Mouse (Mus musculus): ENCODE results near the gene Sirt7.

Sirt7 gene

DNA sequence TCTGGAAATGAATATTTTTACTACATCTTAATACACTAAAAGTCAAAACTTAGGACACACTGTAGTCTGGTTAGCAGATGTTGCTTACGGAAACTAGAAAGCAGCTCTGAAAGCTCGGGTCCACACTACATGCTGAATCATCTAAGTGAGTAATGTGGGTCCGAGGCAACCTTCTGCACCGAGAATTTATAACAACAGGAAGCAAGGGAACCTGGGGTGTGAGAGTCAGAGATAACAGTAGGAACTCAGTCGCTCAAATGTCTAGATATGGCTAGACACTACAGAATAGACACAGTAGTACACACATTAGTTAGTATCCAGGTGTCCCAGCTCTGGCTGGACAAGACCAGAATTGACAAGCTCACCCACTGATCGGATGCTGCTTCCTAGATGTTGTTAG is 36.5 kb downstream of the Sirt7 start:
- CTCF ChIA-PET = no interaction called here

DNA sequence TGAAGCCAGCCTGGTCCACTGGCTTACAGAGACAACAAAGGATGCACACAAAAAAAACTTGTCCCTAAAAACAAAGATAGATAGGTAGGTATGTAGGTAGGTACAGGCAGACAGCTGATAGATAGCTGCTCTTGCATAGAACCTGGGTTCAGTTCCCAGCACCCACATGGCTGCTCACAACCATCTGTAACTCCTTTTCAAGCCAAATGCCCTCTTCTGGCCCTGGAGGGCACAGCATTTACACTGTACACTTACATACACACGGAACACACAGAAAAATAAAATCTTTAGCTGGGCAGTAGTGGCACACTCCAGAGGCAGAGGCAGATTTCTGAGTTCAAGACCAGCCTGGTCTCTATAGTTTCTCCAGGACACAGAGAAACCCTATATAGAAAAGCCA is 41.1 kb downstream of the Sirt7 start:
- CTCF ChIA-PET = no interaction called here

DNA sequence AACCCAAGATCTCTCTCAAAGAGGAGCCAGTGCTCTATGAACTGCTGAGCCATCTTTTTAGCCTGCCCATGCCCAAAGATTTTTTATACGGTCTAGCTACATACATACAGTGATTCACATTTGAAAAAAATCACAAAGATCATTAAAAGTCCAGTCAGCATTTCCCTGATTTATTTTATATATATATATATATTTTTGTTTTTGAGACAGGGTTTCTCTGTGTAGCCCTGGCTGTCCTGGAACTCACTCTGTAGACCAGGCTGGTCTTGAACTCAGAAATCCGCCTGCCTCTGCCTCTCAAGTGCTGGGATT is 42.1 kb downstream of the Sirt7 start:
- CTCF ChIA-PET = interaction anchor here (0.5 to 1.5 kb wide), 2 partner anchors 9 to 93 kb away, joined by 3 to 4 read pairs; no protein-coding TSS in a partner anchor

DNA sequence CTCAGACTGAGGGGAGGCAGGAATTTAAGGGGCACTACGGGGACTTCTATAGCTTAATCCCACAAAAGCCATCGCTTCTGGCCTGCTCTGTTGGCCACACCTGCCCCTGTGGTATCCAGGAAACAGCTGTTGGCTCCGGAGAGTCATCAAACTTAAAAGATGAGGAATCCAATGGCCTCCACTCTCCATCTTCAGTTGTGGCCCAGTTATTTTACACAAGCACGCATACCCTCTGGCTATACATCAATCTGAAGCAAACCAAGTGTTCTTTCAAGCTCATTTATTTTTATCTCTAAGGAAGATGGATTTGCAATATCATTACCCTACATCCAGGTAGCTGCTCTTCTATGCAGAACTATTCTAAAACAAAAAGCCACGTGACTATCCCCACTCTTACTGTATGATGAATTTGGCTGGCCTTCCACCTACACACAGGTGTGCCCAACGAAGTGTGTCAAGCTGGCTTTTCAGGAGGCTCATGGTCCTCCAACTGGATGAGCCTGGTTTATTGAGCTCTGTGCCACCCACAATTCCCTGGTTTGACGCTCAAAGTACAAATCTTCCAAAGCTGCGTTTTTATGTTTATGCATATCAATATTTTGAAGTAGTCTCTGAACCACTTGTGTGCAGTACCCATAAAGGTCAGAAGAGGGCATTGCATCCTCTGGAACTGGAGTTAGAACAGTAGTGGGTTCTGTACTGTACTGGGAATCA is 42.6 kb downstream of the Sirt7 start:
- CTCF ChIA-PET = interaction anchor here (0.5 to 1.5 kb wide), 5 partner anchors 8 to 93 kb away, joined by 3 to 6 read pairs (median 4); no protein-coding TSS in a partner anchor

DNA sequence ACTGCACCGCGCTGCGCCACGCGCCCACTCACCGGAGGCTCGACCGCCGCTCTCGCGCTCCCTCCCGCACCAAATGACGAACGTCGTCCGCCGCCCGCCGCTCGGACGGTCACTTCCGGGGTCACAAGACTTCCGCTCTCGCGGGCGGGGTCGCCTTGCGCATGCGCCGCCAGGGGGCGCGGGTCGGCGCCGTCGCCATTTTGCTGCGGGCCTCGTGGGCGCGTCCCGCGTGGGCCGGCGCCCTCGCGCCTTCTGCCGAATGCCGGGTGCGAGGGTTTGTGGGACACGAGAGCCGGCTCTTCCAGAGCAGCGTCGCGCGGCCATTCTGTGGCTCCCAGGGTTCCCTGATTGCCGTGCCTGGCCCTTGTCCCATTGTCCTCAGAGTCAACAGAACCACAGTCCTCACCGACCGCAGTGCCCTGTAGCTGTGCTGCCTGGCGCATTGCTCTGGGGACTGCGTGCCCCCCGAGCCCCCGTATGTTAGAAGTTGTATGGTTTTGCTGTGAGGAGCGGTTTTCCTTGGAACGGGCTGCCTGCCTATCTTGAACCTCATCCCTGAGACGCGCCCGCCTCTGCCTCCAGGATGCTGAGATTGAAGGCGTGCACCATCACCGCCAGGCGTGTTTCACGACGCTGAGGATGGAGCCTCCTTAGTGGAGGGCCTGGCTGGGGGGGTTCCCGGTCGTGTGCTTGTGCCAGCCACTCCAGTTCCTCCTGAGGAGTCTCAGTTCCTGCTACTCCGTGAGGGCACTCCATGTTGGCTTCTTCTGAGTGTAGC is 43.4 kb downstream of the Sirt7 start, which contains the start of gene Arhgdia:
Gene Arhgdia (minus strand): TSS at position 135 of the 778 bp plus-strand sequence.
- CTCF ChIA-PET = interaction anchor here (0.6 to 1.5 kb wide), 4 partner anchors 15 to 92 kb away, joined by 3 to 6 read pairs (median 4); no protein-coding TSS in a partner anchor

DNA sequence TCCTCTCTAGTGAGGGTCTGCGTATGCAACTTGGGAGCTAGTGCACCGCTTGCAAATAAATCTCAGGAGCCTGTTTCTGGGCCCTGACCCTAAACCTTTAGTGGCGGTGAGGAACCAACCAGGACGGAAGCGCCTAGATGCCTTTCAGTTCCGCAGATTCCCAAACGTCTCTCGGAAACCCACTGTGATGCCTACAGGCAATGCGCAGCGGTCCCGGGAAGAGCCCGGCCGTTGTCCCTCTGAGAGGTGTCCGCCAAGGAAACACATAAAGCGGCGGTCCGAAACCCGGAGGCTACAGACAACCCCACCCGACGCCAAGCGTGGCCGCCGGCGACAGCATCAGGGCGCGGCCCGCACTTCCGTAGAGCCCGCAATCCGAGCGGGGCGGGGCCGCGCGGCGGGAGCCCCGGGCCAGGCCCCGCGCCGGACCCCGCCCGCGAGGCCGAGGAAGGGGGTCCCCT is 44.1 kb downstream of the Sirt7 start:
- CTCF ChIA-PET = no interaction called here

DNA sequence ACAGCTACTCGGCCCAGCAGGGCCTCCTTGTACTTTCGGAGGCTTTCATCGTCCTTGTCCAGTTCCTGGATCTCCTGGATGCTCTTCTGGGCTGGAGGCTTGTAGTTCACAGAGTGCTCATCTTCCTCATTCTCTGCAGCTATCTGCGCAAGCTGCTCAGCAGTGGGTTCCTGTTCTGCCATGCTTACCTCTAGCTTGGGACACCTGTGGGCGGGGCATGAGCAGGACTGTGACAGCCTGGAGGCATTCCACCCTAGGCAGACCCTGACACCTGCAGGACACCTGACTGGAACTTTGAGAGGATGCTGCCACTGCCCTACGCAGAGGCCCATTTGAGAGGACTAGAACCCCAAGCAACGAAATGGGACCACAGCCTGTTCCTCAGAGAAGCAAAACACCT is 44.9 kb downstream of the Sirt7 start:
- CTCF ChIA-PET = interaction anchor here (0.7 kb wide), 1 partner anchor 18 kb away, joined by 4 read pairs; the partner anchor contains the start of genes Alyref and Anapc11

DNA sequence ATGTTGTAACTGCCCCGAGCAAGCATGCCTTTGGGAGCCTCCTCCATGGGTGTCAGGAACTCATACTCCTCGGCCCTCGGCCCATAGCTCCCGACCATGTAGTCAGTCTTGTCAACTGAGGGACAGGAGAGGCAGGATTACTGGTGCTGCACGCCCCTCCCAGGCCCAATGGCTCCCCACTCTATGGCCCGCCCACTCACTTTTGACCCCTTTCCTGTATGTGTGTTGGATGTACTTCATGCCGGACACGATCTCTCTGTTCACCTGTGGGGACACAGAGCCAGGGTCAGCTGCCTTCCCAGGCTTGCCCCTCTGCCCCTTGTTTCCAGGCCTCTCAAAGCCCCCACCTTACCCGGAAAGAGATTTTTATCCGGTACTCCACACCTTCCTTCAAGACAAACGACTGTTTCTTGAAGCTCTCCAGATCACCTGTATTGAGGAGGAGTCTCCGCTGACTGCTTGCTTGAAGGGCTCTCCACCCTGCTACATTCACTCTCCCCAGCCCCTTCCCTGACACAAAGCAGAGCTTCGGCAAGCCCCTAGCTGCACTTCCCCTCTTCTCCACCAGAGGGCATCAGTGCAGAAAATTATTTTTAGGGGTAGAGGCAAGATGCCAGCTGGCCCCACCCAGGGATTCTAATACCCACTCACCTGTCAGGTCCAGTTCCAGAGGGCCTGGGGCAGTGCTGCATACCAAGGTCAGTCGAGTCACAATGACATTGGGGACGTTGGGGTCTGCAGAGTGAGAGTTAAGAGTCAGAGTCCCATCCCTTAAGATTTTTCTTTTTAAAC is 45.5 kb downstream of the Sirt7 start:
- CTCF ChIA-PET = interaction anchor here (0.7 to 0.8 kb wide), 3 partner anchors 11 to 77 kb away, joined by 3 to 4 read pairs (median 4); partner anchors contain the start of genes Alyref and Anapc11

DNA sequence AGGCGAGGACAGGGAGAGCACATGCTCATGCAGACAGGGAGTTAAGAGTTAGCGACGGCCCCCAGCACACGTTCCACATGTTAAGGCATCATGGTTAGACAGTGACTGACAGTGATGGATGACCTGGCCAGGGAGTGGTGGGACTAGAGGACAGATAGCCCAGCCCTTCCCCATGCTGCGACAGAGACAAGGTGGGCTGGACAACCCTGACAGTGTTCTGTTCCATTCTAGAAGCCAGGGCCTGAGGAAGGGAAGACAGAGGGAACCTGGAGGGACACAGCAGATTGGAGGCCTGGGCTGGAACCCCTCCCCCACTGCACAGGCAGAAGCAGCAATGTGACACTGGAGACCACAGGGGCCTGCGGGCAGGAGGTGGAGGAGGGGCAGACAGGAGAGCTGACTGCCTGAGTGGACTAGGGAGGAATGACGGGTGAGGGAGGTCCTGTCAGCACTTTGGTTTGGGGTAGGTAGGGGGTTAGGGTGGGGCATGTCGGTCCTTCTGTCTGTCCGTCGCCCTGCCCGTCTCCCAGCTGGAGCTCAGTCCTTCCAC is 46.3 kb downstream of the Sirt7 start:
- CTCF ChIA-PET = interaction anchor here (0.7 to 0.8 kb wide), 2 partner anchors 12 to 76 kb away, joined by 3 to 4 read pairs; no protein-coding TSS in a partner anchor

DNA sequence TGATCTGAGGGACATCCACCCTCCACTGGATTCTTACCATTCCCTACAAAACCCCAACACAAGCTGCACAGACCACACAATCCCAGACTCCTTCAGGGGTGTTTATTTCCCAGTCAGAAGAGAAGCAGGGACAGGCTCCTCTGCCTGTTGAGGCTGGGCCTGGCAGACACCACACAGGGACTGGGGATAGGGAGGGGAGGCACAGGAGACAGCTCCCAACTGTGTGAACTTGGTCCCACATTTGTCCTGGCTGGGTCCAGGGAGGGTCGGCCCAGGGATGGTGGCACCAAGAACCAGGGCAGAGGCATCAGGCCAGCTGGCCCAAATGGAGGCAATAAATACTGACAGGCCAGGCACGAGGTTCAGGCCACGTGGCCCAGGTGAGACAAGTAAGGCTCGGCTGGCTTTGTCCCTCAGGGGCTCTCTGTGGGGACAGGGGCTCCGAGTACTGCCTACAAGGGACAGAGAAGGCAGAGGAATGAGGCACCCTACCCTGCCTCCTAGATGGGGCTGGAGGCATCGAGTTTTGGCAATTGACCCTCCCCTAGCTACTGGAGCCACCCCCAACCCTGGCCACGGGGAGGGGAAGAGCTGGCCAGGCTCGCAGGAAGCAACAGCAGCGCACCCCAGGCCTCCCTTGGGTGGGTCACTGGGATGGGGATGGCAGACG is 46.9 kb downstream of the Sirt7 start:
- CTCF ChIA-PET = no interaction called here

DNA sequence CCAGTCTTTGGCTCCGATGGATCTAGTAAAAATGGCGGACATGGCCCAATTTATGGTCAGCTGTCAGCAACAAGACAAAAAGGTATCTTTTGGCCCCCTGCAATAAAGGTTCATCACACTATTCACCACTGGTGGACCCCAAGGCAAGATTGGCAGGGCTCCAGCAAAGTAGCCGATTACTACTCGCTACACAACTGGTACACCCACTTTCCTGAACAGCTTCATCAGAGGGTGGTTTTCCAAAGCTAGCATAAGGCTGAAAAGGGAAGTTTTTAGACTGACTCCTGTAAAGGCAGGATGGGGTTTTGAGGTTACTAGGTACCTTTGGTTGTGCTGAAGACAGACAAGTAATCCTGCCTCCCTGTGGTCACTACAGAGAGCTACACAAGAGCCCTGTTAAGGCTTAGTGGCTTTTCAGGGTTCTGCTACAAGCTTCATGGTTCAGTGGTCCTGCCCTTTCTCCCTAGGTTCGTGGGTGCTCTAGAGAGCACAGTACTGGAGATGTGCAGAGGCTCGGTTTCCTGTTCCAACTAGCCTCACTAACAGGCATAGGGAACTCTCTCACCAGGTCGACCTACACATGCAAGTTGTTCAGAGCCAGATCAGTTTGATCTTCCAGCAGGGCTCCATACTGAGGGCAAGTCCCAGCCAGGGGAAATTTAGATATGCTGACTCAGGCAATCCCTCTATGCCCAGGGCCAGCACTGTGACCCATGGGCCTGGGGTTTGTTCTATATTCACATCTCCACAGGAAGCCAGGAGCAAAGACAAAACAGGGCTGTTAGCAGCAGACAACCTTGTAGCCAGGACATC is 47.6 kb downstream of the Sirt7 start:
- CTCF ChIA-PET = no interaction called here

DNA sequence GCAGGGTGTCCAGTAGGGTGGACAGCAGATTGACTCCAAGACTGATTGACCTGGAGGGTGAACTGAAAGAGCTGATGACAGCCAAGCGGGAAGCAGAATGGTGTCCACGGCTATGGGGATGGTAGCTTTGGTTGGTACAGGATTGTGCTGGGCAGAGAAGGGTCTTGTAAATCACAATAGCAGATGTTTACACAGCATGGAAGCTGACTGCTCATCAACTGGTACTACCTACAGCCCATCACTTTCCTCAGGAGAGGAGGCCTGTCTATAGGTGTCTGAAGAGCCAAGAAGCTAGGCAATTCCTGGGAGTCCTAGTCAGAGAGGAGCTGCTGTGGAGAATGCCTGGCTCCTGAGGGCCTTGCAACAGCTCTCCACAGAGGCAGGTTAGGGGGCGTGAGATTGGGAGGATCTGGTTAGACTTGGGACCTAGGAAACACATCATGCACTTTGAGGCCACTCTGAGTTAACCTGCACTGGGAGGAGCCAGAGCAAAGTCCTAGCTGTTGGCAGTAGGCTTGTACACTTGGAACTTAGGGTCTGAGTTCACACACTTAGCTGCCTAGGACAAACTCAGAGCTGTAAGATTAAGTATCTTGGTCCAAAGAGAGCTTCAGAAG is 48.6 kb downstream of the Sirt7 start:
- CTCF ChIA-PET = no interaction called here

DNA sequence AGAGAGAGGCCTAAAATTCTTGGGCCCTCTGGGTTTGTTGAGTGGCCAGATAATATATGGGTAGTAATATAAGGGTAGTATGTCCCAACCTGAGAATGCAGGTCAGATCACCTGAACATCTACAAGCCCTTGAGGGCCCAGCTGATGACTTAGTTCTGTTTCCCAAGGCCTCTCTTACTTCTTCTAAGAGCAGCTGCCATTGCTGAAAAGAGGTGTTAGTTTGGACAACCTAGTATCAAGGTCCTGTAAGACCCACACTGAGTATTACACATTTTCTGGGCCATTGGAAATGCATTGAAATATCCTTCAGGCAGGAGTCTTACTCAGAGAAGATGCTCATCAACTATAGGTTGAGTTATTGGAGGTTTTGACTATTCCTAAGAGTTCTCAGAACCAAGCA is 49.1 kb downstream of the Sirt7 start:
- CTCF ChIA-PET = no interaction called here

DNA sequence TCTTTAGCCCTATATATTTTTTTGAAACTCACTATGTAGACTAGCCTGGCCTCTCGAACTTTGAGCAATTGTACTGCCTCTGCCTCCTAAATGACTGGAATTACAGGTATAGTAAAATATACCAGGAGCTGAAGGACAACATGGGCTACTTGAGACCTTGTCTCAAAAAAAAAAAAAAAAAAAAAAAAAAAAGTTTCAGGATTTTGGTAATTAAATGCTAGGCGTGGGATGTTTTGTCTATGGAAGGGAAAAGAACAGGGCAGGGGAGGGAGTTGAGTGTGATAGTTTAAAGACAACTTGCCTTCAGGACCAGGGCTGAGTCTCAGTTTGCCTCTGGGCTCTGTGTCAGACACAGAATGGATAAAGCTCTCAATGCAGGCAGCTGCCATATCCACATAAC is 50.0 kb downstream of the Sirt7 start:
- CTCF ChIA-PET = interaction anchor here (0.6 to 0.7 kb wide), 2 partner anchors 52 to 369 kb away, joined by 3 to 16 read pairs; no protein-coding TSS in a partner anchor

DNA sequence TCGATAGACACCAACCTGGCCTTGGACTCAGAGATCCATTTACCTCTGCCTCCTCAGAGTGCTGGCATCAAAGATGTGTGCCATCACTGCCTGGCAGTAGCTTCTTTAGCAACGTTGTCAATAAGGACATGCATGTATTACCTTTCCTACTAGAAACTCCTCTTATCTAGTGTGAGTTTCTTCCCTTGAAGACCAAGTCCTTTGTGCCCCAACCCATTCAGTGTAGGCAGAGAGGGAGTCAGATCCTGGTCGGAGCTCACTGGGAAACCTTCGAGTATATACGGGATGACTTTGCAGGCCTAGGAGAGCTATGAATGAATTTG is 50.8 kb downstream of the Sirt7 start:
- CTCF ChIA-PET = interaction anchor here (0.6 to 0.7 kb wide), 2 partner anchors 9 to 59 kb away, joined by 3 read pairs; no protein-coding TSS in a partner anchor

DNA sequence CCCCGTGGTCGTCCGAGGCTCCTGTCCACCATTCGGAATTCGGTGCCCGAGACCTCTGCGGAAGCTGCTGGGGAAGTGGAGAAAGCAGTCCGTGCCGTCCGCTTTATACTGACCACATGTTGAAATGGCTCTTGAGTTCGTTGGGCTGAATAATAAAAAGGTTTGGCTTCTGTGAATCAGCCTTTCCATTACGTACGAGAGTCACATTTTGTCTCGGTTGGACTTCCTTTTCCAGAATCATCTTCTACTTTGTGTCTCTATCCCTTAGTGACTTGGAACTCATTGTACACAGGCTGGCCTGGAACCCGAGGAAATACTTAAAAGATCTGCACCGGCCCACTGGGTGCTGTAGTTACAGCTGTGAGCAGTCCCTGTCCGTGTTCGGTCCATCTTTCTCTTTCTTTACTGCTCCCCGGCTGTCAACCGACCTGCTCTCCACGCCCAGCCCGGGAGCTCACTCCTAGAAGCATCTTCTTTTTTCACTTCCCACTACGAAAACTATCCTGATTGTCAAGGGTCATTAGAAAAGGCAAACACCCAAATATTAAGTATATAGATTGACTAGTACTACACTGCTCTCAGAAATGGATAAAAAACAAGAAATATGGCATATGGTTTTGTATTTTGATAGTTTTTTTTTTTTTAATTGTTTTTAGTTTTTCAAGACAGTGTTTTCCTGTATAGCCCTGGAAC is 51.3 kb downstream of the Sirt7 start:
- CTCF ChIA-PET = interaction anchor here (0.6 to 0.7 kb wide), 2 partner anchors 9 to 59 kb away, joined by 3 read pairs; no protein-coding TSS in a partner anchor

DNA sequence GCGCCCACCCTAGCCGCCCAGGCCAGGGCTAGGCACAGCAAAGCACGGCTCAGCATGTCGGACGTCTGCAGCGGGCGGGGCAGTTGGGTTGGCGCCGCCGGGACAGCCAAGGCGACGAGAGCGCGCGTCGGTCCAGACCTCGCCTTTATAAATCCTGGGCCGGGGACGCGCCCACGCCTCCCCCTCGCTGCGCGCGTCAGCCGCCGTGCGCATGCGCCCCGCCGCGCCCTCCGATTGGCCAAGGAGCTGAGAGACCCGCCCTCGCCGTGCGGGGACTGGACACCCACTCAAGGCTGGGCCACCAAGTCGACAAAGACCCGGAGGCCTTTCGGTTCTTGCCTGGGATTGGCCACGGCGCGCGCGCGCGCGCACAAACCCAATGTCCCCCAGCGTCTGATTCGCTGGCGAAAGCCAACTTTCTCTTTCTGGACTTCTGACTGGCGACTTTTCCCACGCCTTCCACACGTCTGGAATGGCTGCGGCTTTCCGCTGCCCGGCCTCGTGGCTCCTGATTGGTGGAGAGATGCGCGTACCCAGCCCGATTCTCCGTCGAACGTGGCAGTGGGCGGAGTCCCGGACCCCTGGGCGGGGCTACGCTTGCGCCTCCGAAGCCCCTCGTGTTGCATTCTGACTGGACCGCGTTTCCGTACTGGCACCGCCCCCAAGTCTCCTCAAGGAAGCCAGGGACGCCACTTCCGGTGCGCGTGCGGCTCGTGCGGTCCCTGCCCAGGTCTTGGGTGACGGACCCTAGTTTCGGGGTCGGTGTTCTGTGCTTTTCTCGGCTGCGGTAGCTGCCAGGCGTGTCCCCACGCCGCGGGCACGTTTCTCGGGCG is 52.1 kb downstream of the Sirt7 start, which contains the start of gene P4hb:
Gene P4hb (minus strand): TSS at position 502 of the 833 bp plus-strand sequence.
- CTCF ChIA-PET = no interaction called here

DNA sequence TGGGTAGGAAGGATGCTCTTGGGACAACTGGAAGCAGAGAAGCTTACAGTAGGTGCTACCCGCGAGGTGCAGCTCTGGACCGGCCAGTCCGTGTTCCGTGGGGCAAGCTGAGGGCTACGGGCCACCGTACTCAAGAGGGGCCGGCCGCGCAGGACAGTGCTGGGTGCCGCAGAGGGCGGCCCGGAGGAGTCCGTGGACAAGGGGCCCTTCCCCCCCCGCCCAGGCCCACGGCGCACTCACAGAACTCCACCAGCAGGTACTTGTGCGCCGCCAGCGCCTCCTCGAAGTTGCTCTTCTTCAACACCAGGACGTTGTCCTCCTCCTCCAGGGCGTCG is 52.7 kb downstream of the Sirt7 start:
- CTCF ChIA-PET = interaction anchor here (0.6 to 1.0 kb wide), 2 partner anchors 8 to 21 kb away, joined by 4 read pairs; partner anchors contain the start of gene Ppp1r27
